Mouse (Mus musculus): ENCODE data around the gene Cpb1. TPM values are rescaled to one million over a fixed set of nuclear protein-coding genes. Genes with fewer than 3 reads are reported as not detected.

Cpb1 gene
- total RNA-seq (2021) = 4.4 and 4.7 TPM in 2 replicates
- long read RNA-seq, experiment 1, partial matches to known transcripts = 0 of 11 reads
- long read RNA-seq, experiment 1, other reads (novel, unspliced or antisense) = 10 of 11 reads
- long read RNA-seq, experiment 2, partial matches to known transcripts = 0 of 8 reads
- long read RNA-seq, experiment 2, other reads (novel, unspliced or antisense) = 8 of 8 reads

GRCm38 (mm10) chr3:20275633-20276032 is at the start of gene Cpb1:
TSS of gene Cpb1 (minus strand) at chr3:20275733.
- no peak for DNase-seq

GRCm38 (mm10) chr3:20317233-20317632 is 41.7 kb upstream of the Cpb1 start:
- no peak for DNase-seq

GRCm38 (mm10) chr3:20309142-20309541 is 33.6 kb upstream of the Cpb1 start:
- DNase-seq = no peak

- no peak for DNase-seq
Observed at GRCm38 (mm10) chr3:20307256-20307655, 31.7 kb upstream of the Cpb1 start.

- peak; percentile 10 for DNase-seq
Observed at GRCm38 (mm10) chr3:20304758-20305352, 29.3 kb upstream of the Cpb1 start.

GRCm38 (mm10) chr3:20295546-20295945 is 20.0 kb upstream of the Cpb1 start:
- DNase-seq = no peak

GRCm38 (mm10) chr3:20294542-20295348 is 19.2 kb upstream of the Cpb1 start:
- DNase-seq = no peak

- DNase-seq = no peak
Observed at GRCm38 (mm10) chr3:20291370-20291769, 15.8 kb upstream of the Cpb1 start.

- DNase-seq = no peak
Observed at GRCm38 (mm10) chr3:20288761-20289160, 13.2 kb upstream of the Cpb1 start.

- no peak for DNase-seq
Observed at GRCm38 (mm10) chr3:20281796-20282195, 6.3 kb upstream of the Cpb1 start.

- DNase-seq = peak; percentile 21
Observed at GRCm38 (mm10) chr3:20254566-20255479, 20.7 kb downstream of the Cpb1 start.

- DNase-seq = no peak
Observed at GRCm38 (mm10) chr3:20243913-20244312, 31.6 kb downstream of the Cpb1 start.

GRCm38 (mm10) chr3:20242050-20242449 is 33.5 kb downstream of the Cpb1 start, which contains the start of gene Cpa3:
TSS of gene Cpa3 (minus strand) at chr3:20242181.
- no peak for DNase-seq

GRCm38 (mm10) chr3:20239741-20240140 is 35.8 kb downstream of the Cpb1 start:
- no peak for DNase-seq

- no peak for DNase-seq
Observed at GRCm38 (mm10) chr3:20236965-20237364, 38.6 kb downstream of the Cpb1 start.

GRCm38 (mm10) chr3:20229027-20229426 is 46.5 kb downstream of the Cpb1 start:
- no peak for DNase-seq

- no peak for DNase-seq
Observed at GRCm38 (mm10) chr3:20225429-20225828, 50.1 kb downstream of the Cpb1 start.

GRCm38 (mm10) chr3:20222926-20223698 is 52.4 kb downstream of the Cpb1 start:
- no peak for DNase-seq

GRCm38 (mm10) chr3:20222136-20222535 is 53.4 kb downstream of the Cpb1 start:
- DNase-seq = no peak

- DNase-seq = peak; percentile 72
Observed at GRCm38 (mm10) chr3:20198869-20199268, 76.7 kb downstream of the Cpb1 start.

Measured in adrenal gland, postnatal 14 days (tissue).